Mouse (Mus musculus) heart, postnatal 4 days (tissue): ENCODE results near the gene Gm11992. TPM values are rescaled to one million over a fixed set of nuclear protein-coding genes. Genes with fewer than 3 reads are reported as not detected.

Experiments used
- DNase-seq: peaks from one replicate; pipeline ENCODE4 v3.0.0; 2021
- total RNA-seq, 2 experiments: library from RNA; stranded (reverse); gene quantifications; 2 replicates each; pipeline ENCODE4 v1.2.3; 2021

Gene Gm11992
- total RNA-seq, 2 experiments from 2014 or later = 3.7 to 4.4 TPM

- no peak for DNase-seq
Measured at GRCm38 (mm10) chr11:9116121-9116520, 67.7 kb downstream of the Gm11992 start.

GRCm38 (mm10) chr11:9116916-9117315, 68.5 kb downstream of the Gm11992 start:
- DNase-seq = no peak

GRCm38 (mm10) chr11:9117358-9118049, 69.1 kb downstream of the Gm11992 start:
- DNase-seq = peak; percentile 83

GRCm38 (mm10) chr11:9118050-9118420, 69.6 kb downstream of the Gm11992 start, which contains the start of gene Upp1:
TSS of gene Upp1 (plus strand) at chr11:9118103.
- no peak for DNase-seq

GRCm38 (mm10) chr11:9118421-9119121, 70.2 kb downstream of the Gm11992 start:
- peak; percentile 66 for DNase-seq

Other genes with a start within 250 kb of the Gm11992 start
- gene Pkd1l1, start 75.3 kb upstream of the Gm11992 start, total RNA-seq = under 1 TPM in 1 of 2 experiments, not detected in 1; 0.05 TPM
- gene Hus1, start 37.4 kb upstream of the Gm11992 start, total RNA-seq = 10 to 100 TPM; 17.4 to 17.6 TPM
- 1 to 10 TPM; 6.9 to 8.7 TPM for gene Sun3, start 397 bp downstream of the Gm11992 start, total RNA-seq
- gene Upp1, start 69.5 kb downstream of the Gm11992 start, total RNA-seq = 10 to 100 TPM; 57.7 to 59.0 TPM
- under 1 TPM in 1 of 2 experiments, not detected in 1; 0.02 TPM for gene Abca13, start 143.3 kb downstream of the Gm11992 start, total RNA-seq